Mouse (Mus musculus) erythroblast, embryonic 14.5 days (primary cell): ENCODE measurements around the gene Dtx3.

ENCODE experiments used
- GATA1 ChIP-seq: IDR thresholded peaks from 2 replicates; pipeline ENCODE4 v1.6.1; 2012; ENCODE audit warnings: low read length, inconsistent platforms, mixed read lengths
- TAL1 ChIP-seq: IDR thresholded peaks from 3 replicates; pipeline ENCODE4 v1.6.1; 2012; ENCODE audit warnings: low read length, inconsistent platforms, mixed read lengths

- no peak for TF ChIP-seq GATA1
- no peak for TF ChIP-seq TAL1
Observed at GRCm38 (mm10) chr10:127216456-127216855, 20.9 kb upstream of the Dtx3 start.
